Mouse (Mus musculus) midbrain, embryonic 11.5 days (tissue): ENCODE data around the gene Calb2. TPM values are rescaled to one million over a fixed set of nuclear protein-coding genes. Genes with fewer than 3 reads are reported as not detected.

Experiments
- ATAC-seq: fragments of 200-750 bp; cut with Nextera tagmentation; 2 replicates; pipeline ENCODE4 v1.8.0; 2017; ENCODE audit warnings: moderate TSS enrichment, moderate library complexity; ENCODE audit not compliant: low FRiP score
- DNase-seq: peaks from one replicate; pipeline ENCODE4 v3.0.0; 2015; ENCODE audit warnings: low spot score; ENCODE audit errors: missing footprints
- H3K27ac ChIP-seq: fragments of 300-500 bp; sonication (generic); 2 replicates; pipeline ENCODE4 v1.5.1; 2014; ENCODE audit warnings: low read depth, low read length
- H3K27me3 ChIP-seq: fragments of 300-500 bp; sonication (generic); 2 replicates; pipeline ENCODE4 v1.6.1; 2014; ENCODE audit warnings: mild to moderate bottlenecking, low read length, moderate library complexity, mixed read lengths; ENCODE audit not compliant: control insufficient read depth, insufficient read depth
- H3K36me3 ChIP-seq: fragments of 300-500 bp; sonication (generic); 2 replicates; pipeline ENCODE4 v1.6.1; 2014; ENCODE audit warnings: mild to moderate bottlenecking, low read length, moderate library complexity, mixed read lengths; ENCODE audit not compliant: control insufficient read depth, insufficient read depth
- H3K4me1 ChIP-seq: fragments of 300-500 bp; sonication (generic); 2 replicates; pipeline ENCODE4 v1.6.1; 2014; ENCODE audit warnings: low read length; ENCODE audit not compliant: control insufficient read depth, insufficient read depth
- H3K4me2 ChIP-seq: fragments of 300-500 bp; sonication (generic); 2 replicates; pipeline ENCODE4 v1.6.1; 2014; ENCODE audit warnings: mild to moderate bottlenecking, moderate library complexity
- H3K4me3 ChIP-seq: fragments of 300-500 bp; sonication (generic); 2 replicates; pipeline ENCODE4 v1.5.1; 2014; ENCODE audit warnings: low read depth, low read length
- H3K9ac ChIP-seq: fragments of 300-500 bp; sonication (generic); 2 replicates; pipeline ENCODE4 v1.6.1; 2014; ENCODE audit warnings: low read length
- H3K9me3 ChIP-seq: fragments of 300-500 bp; sonication (generic); 2 replicates; pipeline ENCODE4 v1.6.1; 2016; ENCODE audit warnings: low read length; ENCODE audit not compliant: control insufficient read depth
- WGBS: fragments of 180-500 bp; shearing (Covaris S2); extraction: QIAGEN DNeasy Blood & Tissue Kit; methylation state at CpG from one replicate; pipeline ENCODE4 v1.1.7; 2014; 5-methylcytosine and 5-hydroxymethylcytosine counted together
- polyA plus RNA-seq: library from polyadenylated mRNA; unstranded; fragments of >200 nt; fragmentation: Nextera tagmentation; extraction: Ambion mirVana; gene quantifications from 2 replicates; pipeline ENCODE4 v1.2.1, GENCODE M21; 2014

The Calb2 gene
- polyA plus RNA-seq: 3.9 and 4.0 TPM in 2 replicates

DNA sequence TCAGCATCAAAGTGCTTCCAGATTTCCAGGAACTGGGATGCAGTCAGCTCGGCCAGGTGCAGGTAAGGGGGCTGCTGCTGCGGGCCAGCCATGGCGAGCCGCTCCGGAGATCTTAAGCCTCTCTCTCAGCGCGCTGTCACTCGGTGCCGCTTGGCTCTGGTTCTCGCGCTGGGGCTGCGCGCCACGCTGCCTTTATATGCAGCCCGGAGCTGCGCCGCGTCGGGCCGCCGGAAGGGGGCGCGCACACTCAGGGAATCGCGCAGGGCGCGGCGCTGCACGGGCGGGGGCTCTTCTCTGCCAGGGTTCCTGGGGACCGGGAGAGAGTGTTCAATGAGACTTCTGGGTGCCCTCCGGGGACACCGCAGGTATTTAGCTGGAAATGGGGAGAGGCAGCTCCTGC is at the start of gene Calb2:
Gene Calb2, minus strand, starts transcription at position 165 of the 400 bp plus-strand sequence.
- ATAC-seq (peak; percentile 87), DNase-seq (peak; percentile 98)
- H3K9ac ChIP-seq: no peak within 1 kb of the TSS
- under 1% methylated on average over 33 of the region's 33 CpGs for WGBS
- no peak within 1 kb of the TSS for H3K27ac ChIP-seq
- H3K4me1 ChIP-seq: no peaks in the 10 kb centered on the region
- no peak within 1 kb of the TSS for H3K4me3 ChIP-seq
- H3K36me3 ChIP-seq: no peaks in the 10 kb centered on the region
- no peaks in the 10 kb centered on the region for H3K9me3 ChIP-seq
- peaks cover 9% of the 10 kb centered on the region for H3K27me3 ChIP-seq
- H3K4me2 ChIP-seq: peak within 1 kb of the TSS; percentile 34

DNA sequence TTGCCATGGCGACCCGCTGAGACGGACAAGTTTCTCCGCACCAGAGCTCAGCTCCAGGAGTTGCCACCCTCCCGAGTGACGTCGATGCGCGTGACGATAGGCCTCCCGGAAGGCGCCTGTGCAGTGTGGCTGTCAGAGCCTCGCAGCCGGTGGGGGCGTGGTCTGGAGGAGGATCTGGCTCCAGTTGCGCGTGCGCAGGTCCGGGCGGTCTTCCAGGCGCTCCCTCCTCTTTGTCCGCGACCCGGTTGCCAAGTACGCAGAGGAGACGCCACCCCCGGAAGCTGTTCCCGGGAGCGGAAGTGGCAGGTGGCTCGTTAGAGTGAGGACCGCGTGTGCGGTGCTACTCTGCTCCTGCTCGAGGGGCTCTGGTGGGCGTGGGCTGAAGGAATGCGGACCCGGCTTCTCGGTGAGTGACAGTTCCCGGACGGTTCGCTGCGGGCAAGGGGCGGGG is 49.7 kb upstream of the Calb2 start:
- ATAC-seq (peak; percentile 99), DNase-seq (peak; percentile 100)
- under 1% methylated on average over 43 of the region's 43 CpGs for WGBS
- peaks cover 17% of the 10 kb centered on the region for H3K36me3 ChIP-seq
- peaks cover 5% of the 10 kb centered on the region for H3K4me1 ChIP-seq
- no peaks in the 10 kb centered on the region for H3K9me3 ChIP-seq
- no peak overlapping the region for H3K27ac ChIP-seq
- H3K4me2 ChIP-seq: peak overlapping the region; percentile 69
- peak overlapping the region; percentile 56 for H3K9ac ChIP-seq
- no peaks in the 10 kb centered on the region for H3K27me3 ChIP-seq
- peak overlapping the region; percentile 51 for H3K4me3 ChIP-seq

GRCm38 (mm10) chr8:110217198-110217597 is 49.2 kb upstream of the Calb2 start:
- H3K4me1 ChIP-seq: peaks cover 5% of the 10 kb centered on the region
- no peaks in the 10 kb centered on the region for H3K9me3 ChIP-seq
- H3K27me3 ChIP-seq: no peaks in the 10 kb centered on the region
- H3K9ac ChIP-seq: no peak overlapping the region
- ATAC-seq: peak; percentile 47
- H3K36me3 ChIP-seq: peaks cover 12% of the 10 kb centered on the region
- no peak for DNase-seq
- H3K27ac ChIP-seq: no peak overlapping the region
- 38% methylated on average over 5 of the region's 5 CpGs for WGBS
- peak overlapping the region; percentile 51 for H3K4me3 ChIP-seq
- H3K4me2 ChIP-seq: peak overlapping the region; percentile 69

GRCm38 (mm10) chr8:110216253-110216652 is 48.2 kb upstream of the Calb2 start:
- no peak overlapping the region for H3K4me2 ChIP-seq
- DNase-seq: no peak
- no peak overlapping the region for H3K27ac ChIP-seq
- H3K9me3 ChIP-seq: no peaks in the 10 kb centered on the region
- H3K27me3 ChIP-seq: no peaks in the 10 kb centered on the region
- H3K9ac ChIP-seq: no peak overlapping the region
- H3K4me1 ChIP-seq: peaks cover 5% of the 10 kb centered on the region
- no peak overlapping the region for H3K4me3 ChIP-seq
- ATAC-seq: no peak
- 79% methylated on average over 5 of the region's 5 CpGs for WGBS
- H3K36me3 ChIP-seq: peaks cover 3% of the 10 kb centered on the region; the same call in 1 of the 2 replicates

GRCm38 (mm10) chr8:110215365-110215764 is 47.4 kb upstream of the Calb2 start, which contains the start of gene Cmtr2:
Gene Cmtr2 (plus strand): TSS chr8:110215665.
- peaks cover 5% of the 10 kb centered on the region for H3K4me1 ChIP-seq
- no peak within 1 kb of the TSS for H3K9ac ChIP-seq
- no peaks in the 10 kb centered on the region for H3K9me3 ChIP-seq
- no peak within 1 kb of the TSS for H3K4me3 ChIP-seq
- no peaks in the 10 kb centered on the region for H3K36me3 ChIP-seq
- no peak within 1 kb of the TSS for H3K4me2 ChIP-seq
- 79% methylated on average over 7 of the region's 7 CpGs for WGBS
- no peaks in the 10 kb centered on the region for H3K27me3 ChIP-seq
- DNase-seq (no peak), ATAC-seq (no peak)
- no peak within 1 kb of the TSS for H3K27ac ChIP-seq

DNA sequence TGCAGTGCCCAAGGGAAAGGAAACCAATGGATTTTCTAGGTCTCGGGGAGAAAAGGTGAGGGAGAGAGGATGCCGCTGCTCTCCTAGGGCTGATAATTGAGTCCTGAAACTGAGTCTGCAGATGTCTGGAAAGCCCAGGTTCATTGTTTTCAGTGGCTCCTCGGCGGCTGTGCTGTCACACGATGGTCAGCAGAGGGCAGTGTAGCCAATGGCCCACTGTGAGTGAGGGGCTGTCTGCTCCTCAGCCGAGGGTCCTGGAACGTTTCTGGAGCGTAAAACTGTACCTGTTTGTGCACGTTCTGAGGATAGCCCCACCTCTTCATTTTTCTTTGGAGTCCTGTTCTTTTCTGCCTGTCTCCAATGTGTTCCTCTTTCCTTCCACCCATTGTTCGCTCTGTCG is 33.8 kb upstream of the Calb2 start:
- Histone ChIP-seq H3K9me3 (no peaks in the 10 kb centered on the region), H3K27me3 (0 out of 2 replicates have a peak, but pooled peaks cover 2% of the 10 kb centered on the region), H3K9ac (no peak overlapping the region), H3K4me2 (no peak overlapping the region), H3K4me1 (no peaks in the 10 kb centered on the region), H3K36me3 (no peaks in the 10 kb centered on the region), H3K4me3 (no peak overlapping the region), H3K27ac (no peak overlapping the region)
- 34% methylated on average over 11 of the region's 11 CpGs for WGBS
- DNase-seq: peak; percentile 91
- no peak for ATAC-seq

DNA sequence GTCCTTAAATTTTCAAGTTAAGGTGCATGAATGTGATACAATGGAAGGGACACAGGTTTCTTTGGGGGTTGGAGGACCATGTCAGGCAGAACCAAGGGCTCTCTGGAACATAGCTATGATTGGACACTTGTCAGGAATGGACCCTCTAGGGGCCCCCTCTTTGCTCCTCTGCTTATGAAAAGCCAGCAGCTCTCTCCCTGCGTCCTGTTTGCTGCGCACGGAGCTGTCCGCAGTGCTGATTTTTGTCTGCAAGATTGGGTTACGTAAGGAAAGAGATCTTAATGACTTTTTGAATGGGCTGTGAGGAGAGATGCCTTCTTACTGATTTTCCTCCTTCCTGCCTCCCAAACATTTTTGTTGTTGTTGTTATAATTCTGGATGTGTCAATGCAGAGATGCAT is 28.7 kb upstream of the Calb2 start:
- Histone ChIP-seq H3K9me3 (no peaks in the 10 kb centered on the region), H3K36me3 (no peaks in the 10 kb centered on the region), H3K9ac (no peak overlapping the region), H3K27me3 (0 out of 2 replicates have a peak, but pooled peaks cover 2% of the 10 kb centered on the region), H3K4me2 (no peak overlapping the region), H3K4me3 (no peak overlapping the region), H3K4me1 (no peaks in the 10 kb centered on the region), H3K27ac (no peak overlapping the region)
- 2% methylated on average over 5 of the region's 5 CpGs for WGBS
- DNase-seq: peak; percentile 91
- ATAC-seq: no peak

GRCm38 (mm10) chr8:110188961-110189750 is 21.1 kb upstream of the Calb2 start:
- no peak overlapping the region for H3K27ac ChIP-seq
- ATAC-seq: no peak
- DNase-seq: no peak

DNA sequence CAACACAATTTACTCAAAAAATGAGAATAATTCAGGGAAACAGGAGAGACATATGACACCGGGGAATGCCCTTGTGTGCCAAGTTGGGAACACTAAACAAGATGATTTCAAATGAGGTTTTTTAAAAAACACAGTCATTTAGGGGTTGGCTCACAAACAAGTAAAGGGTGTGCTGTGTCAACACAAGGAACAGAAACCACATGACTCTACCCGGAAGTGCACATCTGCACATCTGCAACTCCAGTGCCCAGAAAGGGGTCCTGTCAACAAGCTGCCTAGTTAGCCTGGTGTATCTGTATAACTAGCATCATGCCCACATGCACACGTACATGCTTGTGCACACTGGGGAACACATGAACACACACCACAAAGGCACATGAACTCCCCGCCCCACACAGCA is 17.5 kb upstream of the Calb2 start:
- 86% methylated on average over 4 of the region's 4 CpGs for WGBS

More at GRCm38 (mm10) chr8:110188961-110189750, 21.1 kb upstream of the Calb2 start:
- 24% methylated on average over 8 of the region's 8 CpGs for WGBS
- H3K4me1 ChIP-seq: no peaks in the 10 kb centered on the region
- H3K36me3 ChIP-seq: no peaks in the 10 kb centered on the region
- no peaks in the 10 kb centered on the region for H3K27me3 ChIP-seq
- H3K4me2 ChIP-seq: no peak overlapping the region
- H3K9ac ChIP-seq: no peak overlapping the region
- no peaks in the 10 kb centered on the region for H3K9me3 ChIP-seq
- H3K4me3 ChIP-seq: no peak overlapping the region

More for the DNA sequence above, 17.5 kb upstream of the Calb2 start:
- Histone ChIP-seq H3K4me2 (no peak overlapping the region), H3K4me1 (peaks cover 5% of the 10 kb centered on the region; the same call in 1 of the 2 replicates), H3K27ac (no peak overlapping the region), H3K27me3 (no peaks in the 10 kb centered on the region), H3K9ac (no peak overlapping the region), H3K4me3 (no peak overlapping the region), H3K9me3 (no peaks in the 10 kb centered on the region), H3K36me3 (no peaks in the 10 kb centered on the region)
- ATAC-seq (no peak), DNase-seq (no peak)
